ENCODE assay signal across 8 mouse cellular contexts in the genomic region with DNA sequence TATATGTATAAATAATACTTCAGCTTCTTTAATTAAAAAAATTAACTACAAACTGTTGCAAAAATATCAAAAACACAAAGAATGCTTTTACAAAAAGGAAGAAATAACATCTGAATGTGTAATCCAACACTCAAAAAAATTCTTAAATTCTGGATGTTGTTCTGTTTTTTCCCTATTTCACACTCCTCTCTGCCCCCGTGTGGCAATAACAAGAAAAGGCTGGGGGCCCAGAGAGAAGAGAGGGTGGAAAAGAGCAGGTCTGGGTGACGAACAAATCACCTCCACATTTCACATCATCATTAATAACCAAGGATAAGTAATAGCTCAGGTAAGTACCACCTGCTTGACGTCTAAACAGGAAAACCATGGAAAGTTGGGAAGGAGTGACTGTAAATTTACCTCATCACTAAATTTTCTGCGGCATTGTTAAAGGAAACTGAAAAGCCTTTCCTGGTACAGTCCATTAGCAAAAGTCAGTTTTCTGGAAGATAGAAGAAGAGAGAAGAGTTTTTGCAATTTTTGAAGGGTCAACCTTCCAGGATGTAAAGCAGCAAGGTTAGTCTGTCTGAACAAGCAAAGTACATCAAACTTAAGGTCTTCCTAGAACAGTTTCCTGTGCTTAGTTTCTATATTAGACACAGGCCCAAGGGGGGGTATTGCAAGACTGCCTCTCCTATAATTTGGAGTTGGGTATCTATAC. TPM values are rescaled to one million over a fixed set of nuclear protein-coding genes. Genes with fewer than 3 reads are reported as not detected.
DNase-seq lines count a peak whose midpoint lies in the region; ATAC-seq and TF ChIP-seq lines count a peak whose summit lies in the region.
"Had no signal": no experiment of that assay in that cellular context is flagged by ENCODE, and none has a peak within 500 bp of the region (broad histone marks: within the 10 kb centered on the region; RNA-seq: fewer than 3 reads in every experiment).

No protein-coding gene starts in this region.

- H3K27me3 ChIP-seq in kidney, adult 2 months (replicated peaks; ENCODE audit: control insufficient read depth, insufficient read depth, low read length), result no peaks in the 10 kb centered on the region
- H3K27me3 ChIP-seq in kidney, embryonic 14.5 days (ENCODE audit: control insufficient read depth, insufficient read depth, low read length), result no peaks in the 10 kb centered on the region
- H3K27me3 ChIP-seq in midbrain, embryonic 13.5 days, result no peaks in the 10 kb centered on the region

- ATAC-seq in kidney, embryonic 14.5 days (ENCODE audit: low FRiP score, low TSS enrichment), result no peak
- ATAC-seq in CD4-positive, CD25-positive, alpha-beta regulatory T cell, adult 4 months, result peak; percentile 66
- ATAC-seq in midbrain, embryonic 13.5 days, result no peak

- no peak overlapping the region for H3K4me2 ChIP-seq in kidney, embryonic 14.5 days (replicated peaks; ENCODE audit: low read depth, low read length)
- H3K4me2 ChIP-seq in midbrain, embryonic 13.5 days (replicated peaks), result no peak overlapping the region

- 29% methylated on average over 4 of the region's 4 CpGs for WGBS in kidney, adult 2 months
- WGBS in kidney, embryonic 14.5 days, result 35% methylated on average over 4 of the region's 4 CpGs
- WGBS in midbrain, embryonic 13.5 days, result 34% methylated on average over 4 of the region's 4 CpGs

- no peak for TF ChIP-seq POLR2A in kidney, adult 2 months (IDR thresholded peaks at IDR 0.05; ENCODE audit: low read depth, low read length)

- TF ChIP-seq CTCF in kidney, adult 2 months (conservative IDR thresholded peaks at IDR 0.05; ENCODE audit: insufficient read depth, insufficient read length, low read depth, low read length), result peak; percentile 35

- H3K4me1 ChIP-seq in kidney, adult 2 months (ENCODE audit: control insufficient read depth, insufficient read depth, low read length), result no peaks in the 10 kb centered on the region
- H3K4me1 ChIP-seq in kidney, embryonic 14.5 days (ENCODE audit: control insufficient read depth, insufficient read depth, low read length), result no peaks in the 10 kb centered on the region
- H3K4me1 ChIP-seq in midbrain, embryonic 13.5 days (replicated peaks), result peaks cover 4% of the 10 kb centered on the region; the same call in 1 of the 2 replicates

- DNase-seq in kidney, adult 2 months, result peak; percentile 30
- DNase-seq in Muller cell, postnatal 12 days (ENCODE audit: inconsistent ontology term), result peak; percentile 42
- peak; percentile 67 for DNase-seq in induced T-regulatory cell, adult 2 months (ENCODE audit: low read depth)
- DNase-seq in thymus, postnatal 25 days, result peak; percentile 19

- H3K36me3 ChIP-seq in kidney, adult 2 months (ENCODE audit: control insufficient read depth, insufficient read depth, low read length), result no peaks in the 10 kb centered on the region
- no peaks in the 10 kb centered on the region for H3K36me3 ChIP-seq in kidney, embryonic 14.5 days (ENCODE audit: control insufficient read depth, insufficient read depth, low read length)
- no peaks in the 10 kb centered on the region for H3K36me3 ChIP-seq in midbrain, embryonic 13.5 days

- H3K9ac ChIP-seq in kidney, embryonic 14.5 days (ENCODE audit: low read depth, low read length), result no peak overlapping the region
- H3K9ac ChIP-seq in midbrain, embryonic 13.5 days (replicated peaks), result no peak overlapping the region

- no peak overlapping the region for H3K4me3 ChIP-seq in kidney, adult 2 months (ENCODE audit: insufficient read depth, low read depth, low read length)
- H3K4me3 ChIP-seq in kidney, embryonic 14.5 days (ENCODE audit: low read length), result no peak overlapping the region
- no peak overlapping the region for H3K4me3 ChIP-seq in midbrain, embryonic 13.5 days (replicated peaks)

- no peaks in the 10 kb centered on the region for H3K9me3 ChIP-seq in kidney, embryonic 14.5 days (ENCODE audit: control insufficient read depth, low read length)
- H3K9me3 ChIP-seq in midbrain, embryonic 13.5 days, result no peaks in the 10 kb centered on the region

- H3K27ac ChIP-seq in kidney, adult 2 months (ENCODE audit: insufficient read depth, low read depth, low read length), result no peak overlapping the region
- no peak overlapping the region for H3K27ac ChIP-seq in kidney, embryonic 14.5 days (ENCODE audit: low read depth, low read length)
- H3K27ac ChIP-seq in midbrain, embryonic 13.5 days, result no peak overlapping the region

RNA-seq across cellular contexts. Expression of a gene that starts 5.0 kb away (rescaled TPM):
- 12.1 and 14.5 TPM in 2 replicates for polyA plus RNA-seq in kidney, adult 2 months (2012; rRNA removed)
- 17.2 and 18.2 TPM in 2 replicates for polyA plus RNA-seq in kidney, embryonic 14.5 days (2014; fragmentation: Nextera tagmentation; extraction: Ambion mirVana)
- polyA plus RNA-seq in CD4-positive, CD25-positive, alpha-beta regulatory T cell, adult 4 months (2017; shearing (Covaris generic)), result 10 to 100 TPM; 12.9 to 14.8 TPM
- 15.7 and 16.3 TPM in 2 replicates for polyA plus RNA-seq in midbrain, embryonic 13.5 days (2015; fragmentation: Nextera tagmentation; extraction: Ambion mirVana)

RNA-seq across cellular contexts. Expression of a gene that starts 30.8 kb away (rescaled TPM):
- not detected in 2 replicates for polyA plus RNA-seq in kidney, adult 2 months (2012; rRNA removed)
- polyA plus RNA-seq in kidney, embryonic 14.5 days (2014; fragmentation: Nextera tagmentation; extraction: Ambion mirVana), result 0.20 and 0.22 TPM in 2 replicates
- not detected for polyA plus RNA-seq in CD4-positive, CD25-positive, alpha-beta regulatory T cell, adult 4 months (2017; shearing (Covaris generic))
- polyA plus RNA-seq in midbrain, embryonic 13.5 days (2015; fragmentation: Nextera tagmentation; extraction: Ambion mirVana), result 0.21 and 0.26 TPM in 2 replicates
- polyA plus RNA-seq: limb, embryonic 14.5 days had no signal

RNA-seq across cellular contexts. Expression of a gene that starts 43.0 kb away (rescaled TPM):
- 6.5 and 9.5 TPM in 2 replicates for polyA plus RNA-seq in kidney, adult 2 months (2012; rRNA removed)
- polyA plus RNA-seq in kidney, embryonic 14.5 days (2014; fragmentation: Nextera tagmentation; extraction: Ambion mirVana), result 10.9 and 12.4 TPM in 2 replicates
- polyA plus RNA-seq in CD4-positive, CD25-positive, alpha-beta regulatory T cell, adult 4 months (2017; shearing (Covaris generic)), result 10 to 100 TPM; 20.9 to 23.4 TPM
- polyA plus RNA-seq in midbrain, embryonic 13.5 days (2015; fragmentation: Nextera tagmentation; extraction: Ambion mirVana), result 2.3 and 3.1 TPM in 2 replicates
